Mouse (Mus musculus): ENCODE results near the gene Mfap5. TPM values are rescaled to one million over a fixed set of nuclear protein-coding genes. Genes with fewer than 3 reads are reported as not detected.

Mfap5 gene
- polyA plus RNA-seq, 1 experiment: 4.1 TPM

DNA sequence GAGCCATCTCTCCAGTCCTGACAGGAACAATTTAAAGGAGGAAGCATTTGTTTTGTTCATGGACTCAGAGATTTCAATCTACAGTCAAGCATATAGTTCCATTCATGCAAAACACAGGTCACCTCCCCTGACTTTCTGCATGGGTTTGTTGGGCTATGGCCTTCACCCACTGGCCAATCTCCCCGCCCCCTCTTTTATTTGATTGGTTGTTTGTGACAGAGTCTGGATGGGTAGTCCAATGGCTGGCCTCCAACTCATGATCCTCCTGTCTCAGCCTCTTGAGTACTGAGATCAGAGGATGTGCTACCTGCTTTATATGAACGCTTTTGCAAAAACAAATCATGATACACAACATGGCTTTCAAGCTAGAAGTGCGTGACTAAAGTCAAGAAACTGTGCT lies 71.4 kb downstream of the Mfap5 start:
- 87% methylated on average over 3 of the region's 3 CpGs for WGBS
- Histone ChIP-seq H3K4me1 (ENCODE audit: control insufficient read depth, insufficient read depth, low read length) (no peaks in the 10 kb centered on the region; the same call in 1 of the 2 replicates), H3K4me3 (replicated peaks; ENCODE audit: control insufficient read depth, low read depth, low read length) (no peak overlapping the region), H3K27ac (ENCODE audit: control insufficient read depth, insufficient read depth, low read depth, low read length, poor library complexity) (no peak overlapping the region)
- TF ChIP-seq POLR2A (IDR thresholded peaks at IDR 0.05; ENCODE audit: borderline replicate concordance, control insufficient read depth, low read depth, low read length): no peak
- no peak for TF ChIP-seq CTCF (IDR thresholded peaks at IDR 0.05; ENCODE audit: control insufficient read depth, insufficient read depth, low read length)

Other genes starting within 250 kb of the Mfap5 start
- not detected in 2 replicates for gene Klrg1, start 223.0 kb upstream of the Mfap5 start, polyA plus RNA-seq (2011; ENCODE audit: insufficient read depth, insufficient read length, low replicate concordance, missing spikeins)
- gene M6pr, start 197.1 kb upstream of the Mfap5 start, polyA plus RNA-seq (2011; ENCODE audit: insufficient read depth, insufficient read length, low replicate concordance, missing spikeins): 37.2 and 37.7 TPM in 2 replicates
- gene Phc1, start 165.3 kb upstream of the Mfap5 start, polyA plus RNA-seq (2011; ENCODE audit: insufficient read depth, insufficient read length, low replicate concordance, missing spikeins): 4.0 and 13.6 TPM in 2 replicates
- gene Rimklb, start 7.1 kb upstream of the Mfap5 start, polyA plus RNA-seq (2011; ENCODE audit: insufficient read depth, insufficient read length, low replicate concordance, missing spikeins): 10.0 TPM in 1 of 2 replicates, not detected in the other
- 0.40 TPM in 1 of 2 replicates, not detected in the other for gene Aicda, start 48.0 kb downstream of the Mfap5 start, polyA plus RNA-seq (2011; ENCODE audit: insufficient read depth, insufficient read length, low replicate concordance, missing spikeins)
- 9.8 and 23.3 TPM in 2 replicates for gene Apobec1, start 96.6 kb downstream of the Mfap5 start, polyA plus RNA-seq (2011; ENCODE audit: insufficient read depth, insufficient read length, low replicate concordance, missing spikeins)
- gene Gdf3, start 104.2 kb downstream of the Mfap5 start, polyA plus RNA-seq (2011; ENCODE audit: insufficient read depth, insufficient read length, low replicate concordance, missing spikeins): 2.0 and 8.2 TPM in 2 replicates
- 1.8 TPM in 1 of 2 replicates, not detected in the other for gene Dppa3, start 120.6 kb downstream of the Mfap5 start, polyA plus RNA-seq (2011; ENCODE audit: insufficient read depth, insufficient read length, low replicate concordance, missing spikeins)
- gene Nanog, start 201.6 kb downstream of the Mfap5 start, polyA plus RNA-seq (2011; ENCODE audit: insufficient read depth, insufficient read length, low replicate concordance, missing spikeins): 18.2 TPM in 1 of 2 replicates, not detected in the other

Measured in bone marrow, adult 2 months (tissue).